Mouse (Mus musculus): ENCODE measurements around the gene Olfr958. TPM values are rescaled to one million over a fixed set of nuclear protein-coding genes. Genes with fewer than 3 reads are reported as not detected.

Gene Olfr958
- total and polyA plus RNA-seq, 3 experiments: not detected

GRCm38 (mm10) chr9:39575469-39575868 is 21.6 kb upstream of the Olfr958 start, which contains the start of gene Olfr959:
Gene Olfr959, minus strand, starts transcription at chr9:39575569.
- TF ChIP-seq UBTF (IDR thresholded peaks at IDR 0.05; ENCODE audit: low read depth, low read length) (no peak), E2F4 (IDR thresholded peaks at IDR 0.05; ENCODE audit: insufficient replicate concordance, low read depth, low read length) (no peak), CHD2 (IDR thresholded peaks at IDR 0.05; ENCODE audit: low read length) (no peak), PAX5 (IDR thresholded peaks at IDR 0.05; ENCODE audit: low read length) (no peak), NELFE (IDR thresholded peaks at IDR 0.05; ENCODE audit: low read depth, low read length) (no peak), ZMIZ1 (IDR thresholded peaks at IDR 0.05; ENCODE audit: low read depth, low read length) (no peak), MYC (IDR thresholded peaks at IDR 0.05; ENCODE audit: low read depth, low read length) (no peak), ETS1 (conservative IDR thresholded peaks at IDR 0.05; ENCODE audit: low read depth, low read length) (no peak), ZKSCAN1 (IDR thresholded peaks at IDR 0.05; ENCODE audit: borderline replicate concordance, low read depth, low read length) (no peak), JUN (IDR thresholded peaks at IDR 0.05; ENCODE audit: insufficient read depth, low read depth, low read length) (no peak), EP300 (IDR thresholded peaks at IDR 0.05; ENCODE audit: low read length) (no peak), MXI1 (IDR thresholded peaks at IDR 0.05; ENCODE audit: low read depth, low read length) (no peak), SMC3 (IDR thresholded peaks at IDR 0.05; ENCODE audit: low read depth, low read length) (no peak), MAX (IDR thresholded peaks at IDR 0.05; ENCODE audit: low read length) (no peak), POLR2AphosphoS2 (IDR thresholded peaks at IDR 0.05; ENCODE audit: low read depth, low read length) (no peak), SIN3A (IDR thresholded peaks at IDR 0.05; ENCODE audit: low read length) (no peak), ZNF384 (IDR thresholded peaks at IDR 0.05; ENCODE audit: low read depth, low read length) (no peak), ZC3H11A (IDR thresholded peaks at IDR 0.05; ENCODE audit: low read depth, low read length) (no peak), HCFC1 (IDR thresholded peaks at IDR 0.05; ENCODE audit: low read depth, low read length) (no peak)
- in situ Hi-C loops (cut with MboI; ENCODE audit: low pct_ligation_motif_present, low pct_unique_long_range_greater_than_20kb, low sequenced_read_pairs) (loop anchor here (25.0 kb wide), 1 partner anchor 613 kb away; the partner anchor contains the start of gene Olfr933), dilution Hi-C loops (cut with MboI; ENCODE audit: extremely low pct_ligation_motif_present, extremely low pct_unique_long_range_greater_than_20kb, low sequenced_read_pairs) (no loop called here)
- Histone ChIP-seq H3K36me3 (replicated peaks in 1 of 2; ENCODE audit: control insufficient read depth in 1 of 2, insufficient read depth in 1 of 2, low read length in 1 of 2) (no peaks in the 10 kb centered on the region), H3K27me3 (replicated peaks) (no peaks in the 10 kb centered on the region), H3K9me3 (replicated peaks; ENCODE audit: low read length) (no peaks in the 10 kb centered on the region), H3K27ac (ENCODE audit: insufficient read depth, low read depth) (no peak within 1 kb of the TSS), H3K9ac (ENCODE audit: insufficient read depth, low read depth) (no peak within 1 kb of the TSS), H3K4me2 (ENCODE audit: insufficient read depth, low read depth, poor library complexity, severe bottlenecking) (no peak within 1 kb of the TSS), H3K4me1 (ENCODE audit: control insufficient read depth in 1 of 2, insufficient read depth in 2 of 2) (peaks cover 0 to 11% of the 10 kb centered on the region in 2 experiments; a peak in 2 of 4 replicates), H3K4me3 (replicated peaks in 1 of 3; ENCODE audit: low read depth in 2 of 3, low read length in 2 of 3, poor library complexity in 1 of 3) (no peak within 1 kb of the TSS), H3K79me2 (replicated peaks; ENCODE audit: control insufficient read depth, extremely low read depth, insufficient read depth, poor library complexity, severe bottlenecking) (no peaks in the 10 kb centered on the region)
- no peak for DNase-seq (ENCODE audit: extremely low read depth)

- Histone ChIP-seq H3K9me3 (replicated peaks; ENCODE audit: low read length) (no peaks in the 10 kb centered on the region), H3K27me3 (replicated peaks) (no peaks in the 10 kb centered on the region), H3K4me3 (replicated peaks in 1 of 3; ENCODE audit: low read depth in 2 of 3, low read length in 2 of 3, poor library complexity in 1 of 3) (no peak overlapping the region), H3K36me3 (replicated peaks in 1 of 2; ENCODE audit: control insufficient read depth in 1 of 2, insufficient read depth in 1 of 2, low read length in 1 of 2) (no peaks in the 10 kb centered on the region), H3K9ac (ENCODE audit: insufficient read depth, low read depth) (no peak overlapping the region), H3K4me1 (ENCODE audit: control insufficient read depth in 1 of 2, insufficient read depth in 2 of 2) (no peaks in the 10 kb centered on the region), H3K4me2 (ENCODE audit: insufficient read depth, low read depth, poor library complexity, severe bottlenecking) (no peak overlapping the region), H3K79me2 (replicated peaks; ENCODE audit: control insufficient read depth, extremely low read depth, insufficient read depth, poor library complexity, severe bottlenecking) (no peaks in the 10 kb centered on the region), H3K27ac (ENCODE audit: insufficient read depth, low read depth) (no peak overlapping the region)
- dilution Hi-C loops (cut with MboI; ENCODE audit: extremely low pct_ligation_motif_present, extremely low pct_unique_long_range_greater_than_20kb, low sequenced_read_pairs): no loop called here
- in situ Hi-C loops (cut with MboI; ENCODE audit: low pct_ligation_motif_present, low pct_unique_long_range_greater_than_20kb, low sequenced_read_pairs): no loop called here
- TF ChIP-seq MAX (IDR thresholded peaks at IDR 0.05; ENCODE audit: low read length) (no peak), CHD1 (IDR thresholded peaks at IDR 0.05; ENCODE audit: low read depth, low read length) (no peak), ETS1 (conservative IDR thresholded peaks at IDR 0.05; ENCODE audit: low read depth, low read length) (no peak), JUN (IDR thresholded peaks at IDR 0.05; ENCODE audit: insufficient read depth, low read depth, low read length) (no peak), EP300 (IDR thresholded peaks at IDR 0.05; ENCODE audit: low read length) (no peak), SIN3A (IDR thresholded peaks at IDR 0.05; ENCODE audit: low read length) (no peak), CHD2 (IDR thresholded peaks at IDR 0.05; ENCODE audit: low read length) (no peak), RCOR1 (conservative IDR thresholded peaks at IDR 0.05; ENCODE audit: low read depth, low read length) (no peak), CTCF (conservative IDR thresholded peaks at IDR 0.05 in 1 of 2, IDR thresholded peaks at IDR 0.05 in 1 of 2; ENCODE audit: low read depth in 2 of 2, low read length in 2 of 2) (no peak), POLR2AphosphoS2 (IDR thresholded peaks at IDR 0.05; ENCODE audit: low read depth, low read length) (no peak), ZKSCAN1 (IDR thresholded peaks at IDR 0.05; ENCODE audit: borderline replicate concordance, low read depth, low read length) (no peak), RAD21 (IDR thresholded peaks at IDR 0.05; ENCODE audit: low read depth, low read length) (no peak), ZNF384 (IDR thresholded peaks at IDR 0.05; ENCODE audit: low read depth, low read length) (no peak), ZC3H11A (IDR thresholded peaks at IDR 0.05; ENCODE audit: low read depth, low read length) (no peak), TBP (conservative IDR thresholded peaks at IDR 0.05; ENCODE audit: low read depth, low read length) (no peak)
- no peak for DNase-seq (ENCODE audit: extremely low read depth)
Measured at GRCm38 (mm10) chr9:39558349-39558647, 4.4 kb upstream of the Olfr958 start.
